Mouse (Mus musculus) forebrain, postnatal 0 days (tissue): ENCODE data around the gene Dppa5a. TPM values are rescaled to one million over a fixed set of nuclear protein-coding genes. Genes with fewer than 3 reads are reported as not detected.

ENCODE experiments used
- ATAC-seq: fragments of 200-750 bp; cut with Nextera tagmentation; 2 replicates; pipeline ENCODE4 v1.8.0; 2017; ENCODE audit warnings: mild to moderate bottlenecking, moderate library complexity
- DNase-seq: peaks from one replicate; pipeline ENCODE4 v3.0.0-alpha.2; 2015
- H3K27ac ChIP-seq: fragments of 300-500 bp; sonication (generic); 2 replicates; pipeline ENCODE4 v1.5.1; 2014; ENCODE audit warnings: low read depth, mild to moderate bottlenecking, antibody characterized with exemption, low read length, moderate library complexity, mixed read lengths
- H3K27me3 ChIP-seq: fragments of 300-500 bp; sonication (generic); 2 replicates; pipeline ENCODE4 v1.6.1; 2014; ENCODE audit warnings: mild to moderate bottlenecking, low read length, mixed read lengths; ENCODE audit not compliant: insufficient read depth
- H3K36me3 ChIP-seq: fragments of 300-500 bp; sonication (generic); 2 replicates; pipeline ENCODE4 v1.6.1; 2014; ENCODE audit warnings: mild to moderate bottlenecking, moderate library complexity; ENCODE audit not compliant: insufficient read depth
- H3K4me1 ChIP-seq: fragments of 300-500 bp; sonication (generic); 2 replicates; pipeline ENCODE4 v1.6.1; 2014; ENCODE audit warnings: antibody characterized with exemption; ENCODE audit not compliant: insufficient read depth
- H3K4me2 ChIP-seq: fragments of 300-500 bp; sonication (generic); 2 replicates; pipeline ENCODE4 v1.6.1; 2014; ENCODE audit warnings: low read depth, mild to moderate bottlenecking, moderate library complexity
- H3K4me3 ChIP-seq: fragments of 300-500 bp; sonication (generic); 2 replicates; pipeline ENCODE4 v1.5.1; 2014; ENCODE audit warnings: low read depth, low read length, mixed read lengths
- H3K9ac ChIP-seq: fragments of 300-500 bp; sonication (generic); 2 replicates; pipeline ENCODE4 v1.6.1; 2014; ENCODE audit warnings: mild to moderate bottlenecking
- H3K9me3 ChIP-seq: fragments of 300-500 bp; sonication (generic); 2 replicates; pipeline ENCODE4 v1.6.1; 2016; ENCODE audit warnings: low read length
- CTCF ChIP-seq: sonication (generic); IDR thresholded peaks from 2 replicates; pipeline ENCODE4 v1.5.1; 2016; ENCODE audit warnings: antibody characterized with exemption, control low read depth, low read depth
- WGBS: fragments of 180-500 bp; shearing (Covaris S2); extraction: QIAGEN DNeasy Blood & Tissue Kit; methylation state at CpG from one replicate; pipeline ENCODE4 v1.1.7; 2014; 5-methylcytosine and 5-hydroxymethylcytosine counted together
- polyA plus RNA-seq: library from polyadenylated mRNA; unstranded; fragments of >200 nt; fragmentation: Nextera tagmentation; extraction: Ambion mirVana; gene quantifications from 2 replicates; pipeline ENCODE4 v1.2.1, GENCODE M21; 2015
- total RNA-seq: library from RNA; depleted of rRNA; stranded (reverse); fragments of >200 nt; gene quantifications from 2 replicates; pipeline ENCODE4 v1.2.3, GENCODE M21; 2014

Gene Dppa5a
- total and polyA plus RNA-seq, 2 experiments from 2014 or later = 3.3 to 6.9 TPM

- Histone ChIP-seq H3K4me3 (no peak overlapping the region), H3K9ac (no peak overlapping the region), H3K4me1 (no peaks in the 10 kb centered on the region), H3K27ac (no peak overlapping the region), H3K9me3 (no peaks in the 10 kb centered on the region), H3K27me3 (no peaks in the 10 kb centered on the region), H3K36me3 (no peaks in the 10 kb centered on the region), H3K4me2 (no peak overlapping the region)
- DNase-seq (no peak), ATAC-seq (no peak)
- WGBS = 66% methylated on average over 1 of the region's 1 CpGs
- no peak for TF ChIP-seq CTCF
These were observed 7.0 kb upstream of the Dppa5a start for GRCm38 (mm10) chr9:78374885-78375389.

- Histone ChIP-seq H3K4me2 (no peak overlapping the region), H3K27ac (no peak overlapping the region), H3K4me1 (no peaks in the 10 kb centered on the region), H3K4me3 (no peak overlapping the region), H3K9me3 (no peaks in the 10 kb centered on the region), H3K9ac (no peak overlapping the region), H3K27me3 (no peaks in the 10 kb centered on the region), H3K36me3 (no peaks in the 10 kb centered on the region)
- DNase-seq (no peak), ATAC-seq (no peak)
- WGBS = 61% methylated on average over 5 of the region's 5 CpGs
- TF ChIP-seq CTCF = no peak
These were observed 6.4 kb upstream of the Dppa5a start for GRCm38 (mm10) chr9:78374397-78374796.

DNA sequence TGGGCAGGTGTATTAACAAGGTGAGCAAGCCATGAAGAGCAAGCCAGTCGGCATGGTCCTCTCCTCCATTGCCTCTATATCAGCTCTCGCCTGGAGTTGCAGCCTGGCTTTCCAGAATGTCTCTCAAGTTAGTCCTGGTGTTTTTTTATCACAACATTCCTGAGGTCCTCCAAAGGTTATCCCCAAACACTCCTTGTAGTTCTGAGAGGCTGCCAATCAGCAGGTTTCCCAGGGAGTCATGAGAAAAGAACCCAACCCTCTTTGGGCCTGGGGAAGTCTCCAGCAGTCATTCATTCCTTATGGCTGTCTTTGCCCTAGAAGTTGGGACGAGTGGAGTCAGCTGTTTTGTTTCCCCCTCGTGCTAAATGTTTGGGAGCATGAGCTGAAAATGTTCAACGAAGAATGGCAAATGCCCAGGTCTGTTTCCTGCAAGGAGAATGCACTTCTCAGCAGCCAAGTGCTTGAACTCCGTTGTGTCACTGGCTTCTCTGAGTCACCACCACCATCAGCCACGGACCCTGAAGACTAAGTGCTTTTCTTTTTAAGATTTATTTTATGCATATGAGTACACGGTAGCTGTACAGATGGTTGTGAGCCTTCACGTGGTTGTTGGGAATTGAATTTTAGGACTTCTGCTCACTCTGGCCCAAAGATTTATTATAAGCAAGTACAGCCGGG is 5.0 kb upstream of the Dppa5a start:
- 82% methylated on average over 10 of the region's 10 CpGs for WGBS
- H3K9me3 ChIP-seq = no peaks in the 10 kb centered on the region
- H3K9ac ChIP-seq = no peak overlapping the region
- H3K27me3 ChIP-seq = no peaks in the 10 kb centered on the region
- DNase-seq (no peak), ATAC-seq (no peak)
- no peaks in the 10 kb centered on the region for H3K36me3 ChIP-seq
- no peak overlapping the region for H3K4me3 ChIP-seq
- no peaks in the 10 kb centered on the region for H3K4me1 ChIP-seq
- H3K4me2 ChIP-seq = no peak overlapping the region
- no peak for TF ChIP-seq CTCF
- no peak overlapping the region for H3K27ac ChIP-seq

- Histone ChIP-seq H3K9ac (no peak overlapping the region), H3K9me3 (no peaks in the 10 kb centered on the region), H3K36me3 (no peaks in the 10 kb centered on the region), H3K4me1 (no peaks in the 10 kb centered on the region), H3K4me3 (no peak overlapping the region), H3K27me3 (no peaks in the 10 kb centered on the region), H3K4me2 (no peak overlapping the region), H3K27ac (no peak overlapping the region)
- 93% methylated on average over 3 of the region's 3 CpGs for WGBS
- no peak for TF ChIP-seq CTCF
- ATAC-seq (no peak), DNase-seq (no peak)
These were observed 3.5 kb upstream of the Dppa5a start for GRCm38 (mm10) chr9:78371441-78371840.

- Histone ChIP-seq H3K4me3 (no peak overlapping the region), H3K27me3 (no peaks in the 10 kb centered on the region), H3K4me1 (no peaks in the 10 kb centered on the region), H3K27ac (no peak overlapping the region), H3K9ac (no peak overlapping the region), H3K36me3 (no peaks in the 10 kb centered on the region), H3K9me3 (no peaks in the 10 kb centered on the region), H3K4me2 (no peak overlapping the region)
- no peak for TF ChIP-seq CTCF
- ATAC-seq = no peak
- 95% methylated on average over 7 of the region's 7 CpGs for WGBS
- DNase-seq = no peak
These were observed 1.8 kb upstream of the Dppa5a start for GRCm38 (mm10) chr9:78369786-78370185.

- Histone ChIP-seq H3K4me2 (no peak overlapping the region), H3K27me3 (no peaks in the 10 kb centered on the region), H3K9ac (no peak overlapping the region), H3K36me3 (no peaks in the 10 kb centered on the region), H3K9me3 (no peaks in the 10 kb centered on the region), H3K27ac (no peak overlapping the region), H3K4me1 (no peaks in the 10 kb centered on the region), H3K4me3 (no peak overlapping the region)
- ATAC-seq = no peak
- DNase-seq = no peak
- TF ChIP-seq CTCF = no peak
- WGBS = 91% methylated on average over 2 of the region's 2 CpGs
These were observed 1.4 kb upstream of the Dppa5a start for GRCm38 (mm10) chr9:78369349-78369748.

- ATAC-seq = no peak
- DNase-seq = no peak
- WGBS = 81% methylated on average over 3 of the region's 3 CpGs
- Histone ChIP-seq H3K4me3 (no peak overlapping the region), H3K9ac (no peak overlapping the region), H3K36me3 (no peaks in the 10 kb centered on the region), H3K9me3 (no peaks in the 10 kb centered on the region), H3K4me1 (no peaks in the 10 kb centered on the region), H3K4me2 (no peak overlapping the region), H3K27me3 (no peaks in the 10 kb centered on the region), H3K27ac (no peak overlapping the region)
- TF ChIP-seq CTCF = no peak
These were observed 805 bp upstream of the Dppa5a start for GRCm38 (mm10) chr9:78368671-78369293.
